Mouse (Mus musculus): ENCODE results near the gene Gpx8. TPM values are rescaled to one million over a fixed set of nuclear protein-coding genes. Genes with fewer than 3 reads are reported as not detected.

The Gpx8 gene
- polyA plus RNA-seq, 1 experiment: 68.8 TPM

DNA sequence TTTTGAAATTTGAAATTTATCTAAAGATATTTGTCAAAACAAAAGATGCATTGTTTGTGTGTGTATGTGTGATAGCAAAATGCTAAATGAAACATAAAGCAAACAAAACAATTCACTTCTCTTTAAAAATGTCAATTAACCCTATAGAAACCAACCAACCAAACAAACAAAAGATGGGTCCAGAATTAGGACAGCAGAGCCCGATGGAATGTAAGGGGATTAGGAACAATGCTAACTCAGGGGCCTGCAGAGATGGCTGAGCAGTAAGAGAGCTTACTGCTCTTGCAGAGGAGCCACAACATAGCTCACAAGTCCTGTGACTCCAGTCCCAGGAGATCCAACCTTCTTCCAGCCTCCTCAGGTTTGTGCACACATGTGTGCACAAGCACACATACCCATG is 35.9 kb upstream of the Gpx8 start:
- no peaks in the 10 kb centered on the region for H3K36me3 ChIP-seq (ENCODE audit: control insufficient read depth, insufficient read depth)
- no peaks in the 10 kb centered on the region for H3K79me2 ChIP-seq (ENCODE audit: control insufficient read depth, insufficient read depth)
- no peak for TF ChIP-seq E2F4 (IDR thresholded peaks at IDR 0.05; ENCODE audit: insufficient read depth)
- no peak for TF ChIP-seq TCF3 (IDR thresholded peaks at IDR 0.05; ENCODE audit: insufficient read length, low read depth)
- TF ChIP-seq USF1 (IDR thresholded peaks at IDR 0.05; ENCODE audit: low read depth): no peak
- no peak for TF ChIP-seq POLR2A (IDR thresholded peaks at IDR 0.05; ENCODE audit: insufficient read length, low read depth)
- no peak for TF ChIP-seq CEBPB (IDR thresholded peaks at IDR 0.05; ENCODE audit: insufficient read depth, poor library complexity, severe bottlenecking)
- TF ChIP-seq SRF (IDR thresholded peaks at IDR 0.05; ENCODE audit: control insufficient read depth, insufficient read length, low read depth): no peak
- no peaks in the 10 kb centered on the region for H3K27me3 ChIP-seq (ENCODE audit: control insufficient read depth, insufficient read depth, insufficient read length)
- no peak overlapping the region for H3ac ChIP-seq (ENCODE audit: control insufficient read depth, insufficient read length)
- H3K4me2 ChIP-seq (ENCODE audit: low read depth): no peak overlapping the region
- no peak overlapping the region for H3K4me3 ChIP-seq

DNA sequence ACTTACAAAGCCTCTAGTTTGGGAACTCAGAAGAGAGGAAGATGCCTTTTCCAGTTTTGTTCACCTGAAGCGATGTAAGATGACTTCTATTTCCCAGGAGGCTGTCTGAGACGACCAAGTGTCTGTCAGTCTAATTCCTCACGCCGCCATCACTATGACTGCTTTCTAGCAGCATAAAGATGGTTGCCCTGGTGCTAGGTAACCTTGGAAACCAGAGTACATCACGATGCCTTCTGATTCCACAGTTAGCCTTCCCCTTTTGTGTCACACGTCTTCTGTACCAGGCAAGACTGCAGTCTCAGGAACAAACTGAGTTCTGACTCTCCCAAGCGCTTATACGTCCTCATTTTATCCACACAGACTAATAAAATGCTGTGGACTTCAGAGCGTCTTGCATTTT is 32.8 kb upstream of the Gpx8 start:
- no peak for TF ChIP-seq POLR2A (IDR thresholded peaks at IDR 0.05; ENCODE audit: insufficient read length, low read depth)
- TF ChIP-seq USF1 (IDR thresholded peaks at IDR 0.05; ENCODE audit: low read depth): no peak
- no peak for TF ChIP-seq MYOD1 (IDR thresholded peaks at IDR 0.05; ENCODE audit: control insufficient read depth in 1 of 3, insufficient read length in 2 of 3, low read depth in 2 of 3)
- no peak for TF ChIP-seq TCF12 (IDR thresholded peaks at IDR 0.05; ENCODE audit: insufficient read depth, poor library complexity, severe bottlenecking)
- no peak for TF ChIP-seq E2F4 (IDR thresholded peaks at IDR 0.05; ENCODE audit: insufficient read depth)
- TF ChIP-seq CEBPB (IDR thresholded peaks at IDR 0.05; ENCODE audit: insufficient read depth, poor library complexity, severe bottlenecking): no peak
- no peak for TF ChIP-seq REST (IDR thresholded peaks at IDR 0.05; ENCODE audit: insufficient read depth, insufficient read length)
- no peak for TF ChIP-seq MAX (IDR thresholded peaks at IDR 0.05; ENCODE audit: low read depth)
- TF ChIP-seq POLR2AphosphoS2 (IDR thresholded peaks at IDR 0.05; ENCODE audit: insufficient read length, low read depth): no peak
- TF ChIP-seq MYOG (IDR thresholded peaks at IDR 0.05; ENCODE audit: control insufficient read depth in 1 of 3, insufficient read depth in 1 of 3, insufficient read length in 2 of 3, low read depth in 2 of 3): no peak
- TF ChIP-seq TCF3 (IDR thresholded peaks at IDR 0.05; ENCODE audit: insufficient read length, low read depth): no peak
- no peak for TF ChIP-seq SRF (IDR thresholded peaks at IDR 0.05; ENCODE audit: control insufficient read depth, insufficient read length, low read depth)
- Histone ChIP-seq H3K4me2 (ENCODE audit: low read depth) (no peak overlapping the region), H3K27me3 (ENCODE audit: control insufficient read depth, insufficient read depth, insufficient read length) (no peaks in the 10 kb centered on the region), H3K36me3 (ENCODE audit: control insufficient read depth, insufficient read depth) (no peaks in the 10 kb centered on the region), H3K79me2 (ENCODE audit: control insufficient read depth, insufficient read depth) (no peaks in the 10 kb centered on the region), H3K4me3 (no peak overlapping the region), H3ac (ENCODE audit: control insufficient read depth, insufficient read length) (no peak overlapping the region)

DNA sequence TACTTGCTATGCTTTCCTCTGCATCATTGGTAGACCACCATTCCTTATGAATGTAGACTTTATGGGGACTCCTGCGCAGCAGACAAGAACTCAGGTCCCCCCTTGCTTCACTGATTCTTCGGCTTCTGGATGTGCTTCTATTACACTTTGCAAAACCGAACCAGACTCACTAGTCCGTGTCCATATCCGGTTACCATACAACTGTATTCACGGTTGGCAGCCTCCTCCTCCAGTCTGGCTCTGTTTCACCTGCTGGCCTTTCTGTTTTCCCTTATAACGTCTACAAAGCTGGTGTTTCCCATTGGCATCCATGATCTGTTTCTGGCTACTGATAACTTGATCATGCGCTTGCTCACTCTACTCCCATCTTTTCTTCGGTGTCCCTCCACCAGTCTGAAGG is 18.3 kb upstream of the Gpx8 start:
- Histone ChIP-seq H3K27me3 (ENCODE audit: control insufficient read depth, insufficient read depth, insufficient read length) (no peaks in the 10 kb centered on the region), H3K36me3 (ENCODE audit: control insufficient read depth, insufficient read depth) (no peaks in the 10 kb centered on the region), H3K4me3 (no peak overlapping the region), H3K4me2 (ENCODE audit: low read depth) (no peak overlapping the region), H3K79me2 (ENCODE audit: control insufficient read depth, insufficient read depth) (no peaks in the 10 kb centered on the region), H3ac (ENCODE audit: control insufficient read depth, insufficient read length) (no peak overlapping the region)
- no peak for TF ChIP-seq POLR2A (IDR thresholded peaks at IDR 0.05; ENCODE audit: insufficient read length, low read depth)
- no peak for TF ChIP-seq E2F4 (IDR thresholded peaks at IDR 0.05; ENCODE audit: insufficient read depth)
- no peak for TF ChIP-seq MAX (IDR thresholded peaks at IDR 0.05; ENCODE audit: low read depth)
- no peak for TF ChIP-seq CEBPB (IDR thresholded peaks at IDR 0.05; ENCODE audit: insufficient read depth, poor library complexity, severe bottlenecking)
- TF ChIP-seq MYOG (IDR thresholded peaks at IDR 0.05; ENCODE audit: control insufficient read depth in 1 of 3, insufficient read depth in 1 of 3, insufficient read length in 2 of 3, low read depth in 2 of 3): no peak
- TF ChIP-seq POLR2AphosphoS2 (IDR thresholded peaks at IDR 0.05; ENCODE audit: insufficient read length, low read depth): no peak
- TF ChIP-seq SRF (IDR thresholded peaks at IDR 0.05; ENCODE audit: control insufficient read depth, insufficient read length, low read depth): no peak
- TF ChIP-seq USF1 (IDR thresholded peaks at IDR 0.05; ENCODE audit: low read depth): no peak
- TF ChIP-seq MYOD1 (IDR thresholded peaks at IDR 0.05; ENCODE audit: control insufficient read depth in 1 of 3, insufficient read length in 2 of 3, low read depth in 2 of 3): no peak
- no peak for TF ChIP-seq TCF12 (IDR thresholded peaks at IDR 0.05; ENCODE audit: insufficient read depth, poor library complexity, severe bottlenecking)
- TF ChIP-seq TCF3 (IDR thresholded peaks at IDR 0.05; ENCODE audit: insufficient read length, low read depth): no peak
- no peak for TF ChIP-seq REST (IDR thresholded peaks at IDR 0.05; ENCODE audit: insufficient read depth, insufficient read length)

DNA sequence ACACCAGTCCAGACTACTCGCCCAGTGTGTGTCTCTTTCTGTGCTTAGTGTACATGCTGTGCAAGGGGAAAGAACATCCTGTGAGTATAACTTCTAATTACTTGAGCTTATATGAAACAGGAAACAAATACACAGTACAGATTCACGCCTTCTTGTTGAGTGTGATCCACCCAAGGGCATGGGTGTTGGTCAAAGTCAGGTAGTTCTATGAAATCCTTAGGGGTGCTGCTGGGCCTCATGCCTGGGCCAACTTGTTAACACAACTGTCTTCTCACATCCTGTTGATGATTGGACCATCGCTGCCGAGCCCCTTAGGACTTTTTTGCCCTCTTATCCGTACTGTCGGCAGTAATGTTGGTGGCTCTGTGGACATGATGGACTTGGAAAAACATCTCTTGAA is 15.5 kb upstream of the Gpx8 start:
- no peak overlapping the region for H3ac ChIP-seq (ENCODE audit: control insufficient read depth, insufficient read length)
- H3K4me2 ChIP-seq (ENCODE audit: low read depth): no peak overlapping the region
- H3K79me2 ChIP-seq (ENCODE audit: control insufficient read depth, insufficient read depth): no peaks in the 10 kb centered on the region
- H3K36me3 ChIP-seq (ENCODE audit: control insufficient read depth, insufficient read depth): no peaks in the 10 kb centered on the region
- no peaks in the 10 kb centered on the region for H3K27me3 ChIP-seq (ENCODE audit: control insufficient read depth, insufficient read depth, insufficient read length)
- TF ChIP-seq MYOD1 (IDR thresholded peaks at IDR 0.05; ENCODE audit: control insufficient read depth in 1 of 3, insufficient read length in 2 of 3, low read depth in 2 of 3): no peak
- no peak for TF ChIP-seq POLR2AphosphoS2 (IDR thresholded peaks at IDR 0.05; ENCODE audit: insufficient read length, low read depth)
- TF ChIP-seq TCF3 (IDR thresholded peaks at IDR 0.05; ENCODE audit: insufficient read length, low read depth): no peak
- no peak for TF ChIP-seq E2F4 (IDR thresholded peaks at IDR 0.05; ENCODE audit: insufficient read depth)
- no peak overlapping the region for H3K4me3 ChIP-seq

DNA sequence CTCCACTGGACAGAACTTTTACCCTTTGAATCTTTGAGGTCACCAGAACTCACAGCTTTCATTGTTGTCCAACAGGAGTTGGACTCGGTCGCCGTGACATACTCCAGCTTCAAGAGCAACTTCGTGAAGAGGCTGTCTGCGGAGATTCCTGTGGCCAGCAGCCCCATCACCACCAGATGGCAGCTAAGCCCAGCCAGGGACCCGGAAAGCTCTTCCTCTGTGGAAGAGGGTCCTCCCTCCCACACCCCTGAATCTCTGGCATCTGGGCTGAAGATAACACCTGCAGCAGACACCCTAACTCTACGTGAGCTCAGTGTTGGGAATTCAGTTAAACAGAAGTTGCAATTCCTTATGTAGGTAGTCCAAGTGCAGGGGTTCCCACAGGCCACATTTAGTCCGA is 9.6 kb upstream of the Gpx8 start:
- H3ac ChIP-seq (ENCODE audit: control insufficient read depth, insufficient read length): no peak overlapping the region
- H3K36me3 ChIP-seq (ENCODE audit: control insufficient read depth, insufficient read depth): no peaks in the 10 kb centered on the region
- no peaks in the 10 kb centered on the region for H3K79me2 ChIP-seq (ENCODE audit: control insufficient read depth, insufficient read depth)
- H3K4me2 ChIP-seq (ENCODE audit: low read depth): no peak overlapping the region
- no peak overlapping the region for H3K4me3 ChIP-seq
- TF ChIP-seq POLR2AphosphoS2 (IDR thresholded peaks at IDR 0.05; ENCODE audit: insufficient read length, low read depth): no peak
- no peaks in the 10 kb centered on the region for H3K27me3 ChIP-seq (ENCODE audit: control insufficient read depth, insufficient read depth, insufficient read length)

All from myocyte (in vitro differentiated cells).